Mouse (Mus musculus): ENCODE measurements around the gene Gm42906. TPM values are rescaled to one million over a fixed set of nuclear protein-coding genes. Genes with fewer than 3 reads are reported as not detected.

The Gm42906 gene
- polyA plus RNA-seq, 1 experiment = not detected

DNA sequence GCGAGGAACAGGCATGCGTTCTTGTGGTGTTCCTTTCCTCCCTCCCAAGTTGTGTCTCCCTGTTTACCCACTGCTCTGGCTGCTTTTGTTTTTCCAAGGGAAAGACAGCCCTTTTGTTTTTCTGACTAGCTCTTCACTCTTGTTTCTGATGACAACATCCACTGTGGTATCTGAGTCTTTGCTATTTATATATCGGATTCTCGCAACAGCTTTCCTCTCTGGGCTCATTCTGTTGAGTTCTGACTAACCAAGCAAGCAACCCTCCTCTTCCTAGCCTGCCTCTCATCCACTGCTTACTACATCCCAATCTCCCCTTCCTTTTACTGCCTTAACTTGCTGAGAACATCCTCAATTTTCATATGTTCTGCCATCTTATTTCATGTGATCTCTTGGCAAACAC lies 353.7 kb downstream of the Gm42906 start:
- Histone ChIP-seq H3K4me1 (ENCODE audit: control insufficient read depth, insufficient read depth, insufficient read length, low read length) (peaks cover 6% of the 10 kb centered on the region; the same call in 1 of the 2 replicates), H3K4me3 (ENCODE audit: low read depth, low read length) (no peak overlapping the region), H3K36me3 (ENCODE audit: control insufficient read depth, insufficient read depth, low read length) (0 out of 2 replicates have a peak, but pooled peaks cover 3% of the 10 kb centered on the region), H3K27me3 (ENCODE audit: control insufficient read depth, insufficient read depth, low read length) (no peaks in the 10 kb centered on the region), H3K27ac (ENCODE audit: insufficient read depth, low read depth, low read length) (no peak overlapping the region)
- TF ChIP-seq CTCF (IDR thresholded peaks at IDR 0.05; ENCODE audit: extremely low read depth, insufficient read length, insufficient replicate concordance, low read depth, low read length) (no peak), POLR2A (IDR thresholded peaks at IDR 0.05; ENCODE audit: low read depth, low read length) (no peak)
- WGBS = 85% methylated on average over 4 of the region's 4 CpGs

GRCm38 (mm10) chr5:151071430-151071829 lies 356.5 kb downstream of the Gm42906 start:
- 0 out of 2 replicates have a peak, but pooled peaks cover 3% of the 10 kb centered on the region for H3K36me3 ChIP-seq (ENCODE audit: control insufficient read depth, insufficient read depth, low read length)
- no peak overlapping the region for H3K27ac ChIP-seq (ENCODE audit: insufficient read depth, low read depth, low read length)
- H3K4me1 ChIP-seq (ENCODE audit: control insufficient read depth, insufficient read depth, insufficient read length, low read length) = peaks cover 3% of the 10 kb centered on the region; the same call in 1 of the 2 replicates
- H3K4me3 ChIP-seq (ENCODE audit: low read depth, low read length) = no peak overlapping the region
- TF ChIP-seq CTCF (IDR thresholded peaks at IDR 0.05; ENCODE audit: extremely low read depth, insufficient read length, insufficient replicate concordance, low read depth, low read length) = no peak
- TF ChIP-seq POLR2A (IDR thresholded peaks at IDR 0.05; ENCODE audit: low read depth, low read length) = no peak
- H3K27me3 ChIP-seq (ENCODE audit: control insufficient read depth, insufficient read depth, low read length) = no peaks in the 10 kb centered on the region
- 55% methylated on average over 6 of the region's 6 CpGs for WGBS

GRCm38 (mm10) chr5:151070896-151071295 lies 357.1 kb downstream of the Gm42906 start:
- TF ChIP-seq CTCF (IDR thresholded peaks at IDR 0.05; ENCODE audit: extremely low read depth, insufficient read length, insufficient replicate concordance, low read depth, low read length) (no peak), POLR2A (IDR thresholded peaks at IDR 0.05; ENCODE audit: low read depth, low read length) (no peak)
- Histone ChIP-seq H3K27ac (ENCODE audit: insufficient read depth, low read depth, low read length) (no peak overlapping the region), H3K4me3 (ENCODE audit: low read depth, low read length) (no peak overlapping the region), H3K36me3 (ENCODE audit: control insufficient read depth, insufficient read depth, low read length) (0 out of 2 replicates have a peak, but pooled peaks cover 3% of the 10 kb centered on the region), H3K27me3 (ENCODE audit: control insufficient read depth, insufficient read depth, low read length) (no peaks in the 10 kb centered on the region), H3K4me1 (ENCODE audit: control insufficient read depth, insufficient read depth, insufficient read length, low read length) (peaks cover 3% of the 10 kb centered on the region; the same call in 1 of the 2 replicates)
- 86% methylated on average over 6 of the region's 6 CpGs for WGBS

- H3K27ac ChIP-seq (ENCODE audit: insufficient read depth, low read depth, low read length) = no peak overlapping the region
- TF ChIP-seq POLR2A (IDR thresholded peaks at IDR 0.05; ENCODE audit: low read depth, low read length) (no peak), CTCF (IDR thresholded peaks at IDR 0.05; ENCODE audit: extremely low read depth, insufficient read length, insufficient replicate concordance, low read depth, low read length) (no peak)
- no peaks in the 10 kb centered on the region for H3K27me3 ChIP-seq (ENCODE audit: control insufficient read depth, insufficient read depth, low read length)
- no peak overlapping the region for H3K4me3 ChIP-seq (ENCODE audit: low read depth, low read length)
- WGBS = 76% methylated on average over 2 of the region's 2 CpGs
- H3K4me1 ChIP-seq (ENCODE audit: control insufficient read depth, insufficient read depth, insufficient read length, low read length) = peaks cover 3% of the 10 kb centered on the region; the same call in 1 of the 2 replicates
- 0 out of 2 replicates have a peak, but pooled peaks cover 3% of the 10 kb centered on the region for H3K36me3 ChIP-seq (ENCODE audit: control insufficient read depth, insufficient read depth, low read length)
Measured at GRCm38 (mm10) chr5:151069569-151069968, 358.4 kb downstream of the Gm42906 start.

- WGBS = 84% methylated on average over 5 of the region's 5 CpGs
- no peak for TF ChIP-seq POLR2A (IDR thresholded peaks at IDR 0.05; ENCODE audit: low read depth, low read length)
- TF ChIP-seq CTCF (IDR thresholded peaks at IDR 0.05; ENCODE audit: extremely low read depth, insufficient read length, insufficient replicate concordance, low read depth, low read length) = no peak
- Histone ChIP-seq H3K4me3 (ENCODE audit: low read depth, low read length) (no peak overlapping the region), H3K36me3 (ENCODE audit: control insufficient read depth, insufficient read depth, low read length) (peaks cover 16% of the 10 kb centered on the region), H3K27ac (ENCODE audit: insufficient read depth, low read depth, low read length) (no peak overlapping the region), H3K4me1 (ENCODE audit: control insufficient read depth, insufficient read depth, insufficient read length, low read length) (peaks cover 3% of the 10 kb centered on the region; the same call in 1 of the 2 replicates), H3K27me3 (ENCODE audit: control insufficient read depth, insufficient read depth, low read length) (no peaks in the 10 kb centered on the region)
Measured at GRCm38 (mm10) chr5:151066016-151066415, 361.9 kb downstream of the Gm42906 start.

DNA sequence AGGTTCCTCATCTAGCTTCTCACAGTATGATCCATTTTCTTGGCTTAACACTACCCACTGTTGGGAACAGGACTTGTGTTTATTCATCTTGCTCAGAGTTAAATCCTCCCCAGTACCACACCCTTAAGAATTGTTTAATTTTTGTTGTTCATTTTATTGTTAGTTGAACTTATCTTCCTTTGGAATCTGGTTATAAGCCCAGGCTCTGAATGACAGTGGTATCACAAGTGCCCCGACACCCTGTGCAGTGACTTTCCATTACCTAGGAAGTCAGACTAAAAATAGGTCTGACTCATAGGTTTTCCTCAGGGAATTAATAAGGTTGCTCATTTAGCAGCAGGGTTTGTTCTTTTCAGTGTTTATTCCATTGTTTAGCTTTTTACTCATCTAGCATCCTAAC lies 362.7 kb downstream of the Gm42906 start:
- Histone ChIP-seq H3K36me3 (ENCODE audit: control insufficient read depth, insufficient read depth, low read length) (peaks cover 16% of the 10 kb centered on the region), H3K4me3 (ENCODE audit: low read depth, low read length) (no peak overlapping the region), H3K27ac (ENCODE audit: insufficient read depth, low read depth, low read length) (no peak overlapping the region), H3K27me3 (ENCODE audit: control insufficient read depth, insufficient read depth, low read length) (no peaks in the 10 kb centered on the region), H3K4me1 (ENCODE audit: control insufficient read depth, insufficient read depth, insufficient read length, low read length) (peaks cover 3% of the 10 kb centered on the region; the same call in 1 of the 2 replicates)
- TF ChIP-seq POLR2A (IDR thresholded peaks at IDR 0.05; ENCODE audit: low read depth, low read length) = no peak
- TF ChIP-seq CTCF (IDR thresholded peaks at IDR 0.05; ENCODE audit: extremely low read depth, insufficient read length, insufficient replicate concordance, low read depth, low read length) = no peak
- 79% methylated on average over 1 of the region's 1 CpGs for WGBS

DNA sequence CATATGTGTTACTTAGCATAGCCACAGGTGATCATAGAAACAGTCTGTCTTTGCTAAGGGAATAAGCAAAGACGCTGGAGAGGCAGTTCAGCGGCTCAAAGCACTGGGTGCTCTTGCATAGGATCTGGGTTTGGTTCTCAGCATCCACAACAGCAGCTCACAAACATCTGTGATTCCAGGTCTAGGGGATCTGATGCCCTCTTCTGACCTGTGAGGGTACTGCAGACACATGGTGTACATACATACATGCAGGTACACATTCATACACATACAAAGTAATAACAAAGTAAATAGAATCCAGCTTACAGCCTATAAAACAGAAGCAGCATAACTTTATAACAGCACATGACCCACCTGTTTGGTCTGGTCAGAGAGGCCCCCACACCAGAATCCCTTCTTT lies 366.0 kb downstream of the Gm42906 start:
- no peaks in the 10 kb centered on the region for H3K4me1 ChIP-seq (ENCODE audit: control insufficient read depth, insufficient read depth, insufficient read length, low read length)
- TF ChIP-seq POLR2A (IDR thresholded peaks at IDR 0.05; ENCODE audit: low read depth, low read length) (no peak), CTCF (IDR thresholded peaks at IDR 0.05; ENCODE audit: extremely low read depth, insufficient read length, insufficient replicate concordance, low read depth, low read length) (no peak)
- 94% methylated on average over 2 of the region's 2 CpGs for WGBS
- H3K27ac ChIP-seq (ENCODE audit: insufficient read depth, low read depth, low read length) = no peak overlapping the region
- H3K4me3 ChIP-seq (ENCODE audit: low read depth, low read length) = no peak overlapping the region
- peaks cover 25% of the 10 kb centered on the region for H3K36me3 ChIP-seq (ENCODE audit: control insufficient read depth, insufficient read depth, low read length)
- no peaks in the 10 kb centered on the region for H3K27me3 ChIP-seq (ENCODE audit: control insufficient read depth, insufficient read depth, low read length)
